Mouse (Mus musculus): ENCODE data around the gene Kif1c.

Gene Kif1c

GRCm38 (mm10) chr11:70697376-70697775 is 3.0 kb upstream of the Kif1c start:
- DNase-seq (ENCODE audit: low spot score) = no peak

- DNase-seq (ENCODE audit: low spot score) = no peak
Measured at GRCm38 (mm10) chr11:70699051-70699450, 1.3 kb upstream of the Kif1c start.

- DNase-seq (ENCODE audit: low spot score) = peak; percentile 57
Measured at GRCm38 (mm10) chr11:70700613-70701012, 265 bp downstream of the Kif1c start.

- peak; percentile 19 for DNase-seq (ENCODE audit: low spot score)
Measured at GRCm38 (mm10) chr11:70701221-70701955, 1.0 kb downstream of the Kif1c start.

GRCm38 (mm10) chr11:70701984-70702733 is 1.8 kb downstream of the Kif1c start:
- DNase-seq (ENCODE audit: low spot score) = no peak

GRCm38 (mm10) chr11:70702781-70703180 is 2.4 kb downstream of the Kif1c start:
- no peak for DNase-seq (ENCODE audit: low spot score)

- DNase-seq (ENCODE audit: low spot score) = no peak
Measured at GRCm38 (mm10) chr11:70706127-70706526, 5.8 kb downstream of the Kif1c start.

GRCm38 (mm10) chr11:70711026-70711425 is 10.7 kb downstream of the Kif1c start:
- DNase-seq (ENCODE audit: low spot score) = no peak

GRCm38 (mm10) chr11:70713222-70713621 is 12.9 kb downstream of the Kif1c start:
- DNase-seq (ENCODE audit: low spot score) = no peak

GRCm38 (mm10) chr11:70715832-70716231 is 15.5 kb downstream of the Kif1c start:
- no peak for DNase-seq (ENCODE audit: low spot score)

- no peak for DNase-seq (ENCODE audit: low spot score)
Measured at GRCm38 (mm10) chr11:70718481-70718880, 18.1 kb downstream of the Kif1c start.

GRCm38 (mm10) chr11:70720567-70720966 is 20.2 kb downstream of the Kif1c start:
- no peak for DNase-seq (ENCODE audit: low spot score)

GRCm38 (mm10) chr11:70721072-70721471 is 20.7 kb downstream of the Kif1c start:
- DNase-seq (ENCODE audit: low spot score) = no peak

GRCm38 (mm10) chr11:70724706-70725105 is 24.4 kb downstream of the Kif1c start:
- no peak for DNase-seq (ENCODE audit: low spot score)

- DNase-seq (ENCODE audit: low spot score) = no peak
Measured at GRCm38 (mm10) chr11:70726585-70726984, 26.2 kb downstream of the Kif1c start.

GRCm38 (mm10) chr11:70727385-70727784 is 27.0 kb downstream of the Kif1c start:
- no peak for DNase-seq (ENCODE audit: low spot score)

GRCm38 (mm10) chr11:70730427-70731038 is 30.2 kb downstream of the Kif1c start:
- DNase-seq (ENCODE audit: low spot score) = no peak

- no peak for DNase-seq (ENCODE audit: low spot score)
Measured at GRCm38 (mm10) chr11:70731178-70731577, 30.8 kb downstream of the Kif1c start.

GRCm38 (mm10) chr11:70733256-70733655 is 32.9 kb downstream of the Kif1c start:
- DNase-seq (ENCODE audit: low spot score) = no peak

- no peak for DNase-seq (ENCODE audit: low spot score)
Measured at GRCm38 (mm10) chr11:70737749-70738148, 37.4 kb downstream of the Kif1c start.

- DNase-seq (ENCODE audit: low spot score) = no peak
Measured at GRCm38 (mm10) chr11:70741603-70742002, 41.3 kb downstream of the Kif1c start.

GRCm38 (mm10) chr11:70742117-70742516 is 41.8 kb downstream of the Kif1c start:
- no peak for DNase-seq (ENCODE audit: low spot score)

Measured in embryo, embryonic 10.5 days (tissue).